ENCODE assay signal across 8 mouse cellular contexts in genomic region chr13:63562141-63562971, GRCm38 (mm10). TPM values are rescaled to one million over a fixed set of nuclear protein-coding genes. Genes with fewer than 3 reads are reported as not detected.
DNase-seq lines count a peak whose midpoint lies in the region; ATAC-seq and TF ChIP-seq lines count a peak whose summit lies in the region.

No protein-coding gene starts in this region.

- no peaks in the 10 kb centered on the region for H3K9me3 ChIP-seq in E14TG2a.4 (ENCODE audit: low read length)
- H3K9me3 ChIP-seq in forebrain, embryonic 16.5 days (ENCODE audit: control insufficient read depth, low read length), result no peaks in the 10 kb centered on the region
- H3K9me3 ChIP-seq in neural tube, embryonic 13.5 days, result no peaks in the 10 kb centered on the region

- no peaks in the 10 kb centered on the region for H3K27me3 ChIP-seq in E14TG2a.4 (ENCODE audit: insufficient read depth, low read length)
- H3K27me3 ChIP-seq in forebrain, embryonic 16.5 days (replicated peaks; ENCODE audit: control insufficient read depth, insufficient read depth, low read length), result peaks cover 5% of the 10 kb centered on the region
- no peaks in the 10 kb centered on the region for H3K27me3 ChIP-seq in neural tube, embryonic 13.5 days

- H3K4me2 ChIP-seq in forebrain, embryonic 16.5 days (ENCODE audit: low read length), result peak overlapping the region; percentile 98
- H3K4me2 ChIP-seq in neural tube, embryonic 13.5 days, result peak overlapping the region; percentile 95

- peak overlapping the region; percentile 92 for H3K4me3 ChIP-seq in E14TG2a.4 (replicated peaks; ENCODE audit: low read length)
- H3K4me3 ChIP-seq in forebrain, embryonic 16.5 days (replicated peaks; ENCODE audit: low read length), result peak overlapping the region; percentile 84
- H3K4me3 ChIP-seq in neural tube, embryonic 13.5 days, result peak overlapping the region; percentile 95

- H3K4me1 ChIP-seq in E14TG2a.4 (replicated peaks; ENCODE audit: low read depth, low read length), result peaks cover 63% of the 10 kb centered on the region
- peaks cover 43% of the 10 kb centered on the region for H3K4me1 ChIP-seq in forebrain, embryonic 16.5 days (replicated peaks; ENCODE audit: control insufficient read depth, insufficient read depth, low read length)
- H3K4me1 ChIP-seq in neural tube, embryonic 13.5 days (replicated peaks), result peaks cover 64% of the 10 kb centered on the region

- no peak overlapping the region; the same call in 1 of the 2 replicates for H3K27ac ChIP-seq in forebrain, embryonic 16.5 days (ENCODE audit: low read length)
- H3K27ac ChIP-seq in neural tube, embryonic 13.5 days (replicated peaks), result peak overlapping the region; percentile 99

- 0% methylated on average over 7 of the region's 7 CpGs for WGBS in forebrain, embryonic 16.5 days
- WGBS in neural tube, embryonic 13.5 days, result under 1% methylated on average over 7 of the region's 7 CpGs

- ATAC-seq in forebrain, embryonic 16.5 days, result no peak
- ATAC-seq in neural tube, embryonic 13.5 days (ENCODE audit: low read depth), result no peak
- no peak for ATAC-seq in CD4-positive, CD25-positive, alpha-beta regulatory T cell, adult 4 months

- TF ChIP-seq CTCF in E14TG2a.4 (conservative IDR thresholded peaks at IDR 0.05; ENCODE audit: low read length), result no peak

- peaks cover 63% of the 10 kb centered on the region for H3K36me3 ChIP-seq in E14TG2a.4 (ENCODE audit: insufficient read depth, low read length)
- no peaks in the 10 kb centered on the region for H3K36me3 ChIP-seq in forebrain, embryonic 16.5 days (ENCODE audit: control insufficient read depth, insufficient read depth)
- 0 out of 2 replicates have a peak, but pooled peaks cover 5% of the 10 kb centered on the region for H3K36me3 ChIP-seq in neural tube, embryonic 13.5 days

- H3K9ac ChIP-seq in forebrain, embryonic 16.5 days (replicated peaks; ENCODE audit: low read depth, low read length), result peak overlapping the region; percentile 86
- peak overlapping the region; percentile 99 for H3K9ac ChIP-seq in neural tube, embryonic 13.5 days

- peak; percentile 31 for DNase-seq in cerebellum, adult 11 months
- DNase-seq in cerebellum, postnatal 36 days, result no peak
- peak; percentile 45 to 49 for DNase-seq in kidney, postnatal 36 days
- no peak for DNase-seq in right cerebral cortex, adult 2 months (ENCODE audit: low spot score in 2 of 2)

RNA-seq across cellular contexts. Expression of gene Ptch1, which starts 11.0 kb away (rescaled TPM):
- 8.0 and 11.2 TPM in 2 replicates for polyA plus RNA-seq in forebrain, embryonic 16.5 days (2015; fragmentation: Nextera tagmentation; extraction: Ambion mirVana)
- polyA plus RNA-seq in neural tube, embryonic 13.5 days (2015; fragmentation: Nextera tagmentation; extraction: Ambion mirVana), result 19.2 and 22.1 TPM in 2 replicates
- polyA plus RNA-seq in CD4-positive, CD25-positive, alpha-beta regulatory T cell, adult 4 months (2017; shearing (Covaris generic)), result 10 to 100 TPM; 13.6 to 15.9 TPM

Comparison
In these comparisons a context has a peak if more than half of its experiments do, and no peak if none do; other contexts are left out.
1. DNase-seq: peak in cerebellum, adult 11 months (single experiment) and kidney, postnatal 36 days (2 of 2); none in cerebellum, postnatal 36 days (0 of 2) and right cerebral cortex, adult 2 months (0 of 2).
2. Peak in every context shown above with its lines, with median percentiles within 50 percentile points of each other: H3K4me3 ChIP-seq.